Mouse (Mus musculus) hindbrain, embryonic 10.5 days (tissue): Measurements from ENCODE around the gene Nras. TPM values are rescaled to one million over a fixed set of nuclear protein-coding genes. Genes with fewer than 3 reads are reported as not detected.

Source experiments
- DNase-seq: peaks from one replicate; pipeline ENCODE4 v3.0.0-alpha.2; 2017; ENCODE audit warnings: low spot score
- H3K27ac ChIP-seq: fragments of 300-500 bp; sonication (generic); 2 replicates; pipeline ENCODE4 v1.5.1; 2016; ENCODE audit warnings: mild to moderate bottlenecking, moderate library complexity
- H3K27me3 ChIP-seq: fragments of 300-500 bp; sonication (generic); 2 replicates; pipeline ENCODE4 v1.6.1; 2016; ENCODE audit warnings: mild to moderate bottlenecking; ENCODE audit not compliant: poor library complexity, insufficient read depth, severe bottlenecking
- H3K36me3 ChIP-seq: fragments of 300-500 bp; sonication (generic); 2 replicates; pipeline ENCODE4 v1.6.1; 2016; ENCODE audit warnings: mild to moderate bottlenecking, moderate library complexity
- H3K4me1 ChIP-seq: fragments of 300-500 bp; sonication (generic); replicated peaks from 2 replicates; pipeline ENCODE4 v1.6.1; 2016; ENCODE audit warnings: mild to moderate bottlenecking
- H3K4me3 ChIP-seq: fragments of 300-500 bp; sonication (generic); 2 replicates; pipeline ENCODE4 v1.5.1; 2016; ENCODE audit warnings: mild to moderate bottlenecking, moderate library complexity
- H3K9me3 ChIP-seq: fragments of 300-500 bp; sonication (generic); 2 replicates; pipeline ENCODE4 v1.6.1; 2016; ENCODE audit warnings: mild to moderate bottlenecking, moderate library complexity
- WGBS: fragments of 180-500 bp; shearing (Covaris S2); methylation state at CpG from one replicate; pipeline ENCODE4 v1.1.7; 2016; 5-methylcytosine and 5-hydroxymethylcytosine counted together
- polyA plus RNA-seq: library from polyadenylated mRNA; unstranded; fragments of >200 nt; fragmentation: Nextera tagmentation; extraction: Ambion mirVana; gene quantifications from 2 replicates; pipeline ENCODE4 v1.2.1, GENCODE M21; 2016

The Nras gene
- polyA plus RNA-seq, 1 experiment from 2014 or later = 143 TPM

DNA sequence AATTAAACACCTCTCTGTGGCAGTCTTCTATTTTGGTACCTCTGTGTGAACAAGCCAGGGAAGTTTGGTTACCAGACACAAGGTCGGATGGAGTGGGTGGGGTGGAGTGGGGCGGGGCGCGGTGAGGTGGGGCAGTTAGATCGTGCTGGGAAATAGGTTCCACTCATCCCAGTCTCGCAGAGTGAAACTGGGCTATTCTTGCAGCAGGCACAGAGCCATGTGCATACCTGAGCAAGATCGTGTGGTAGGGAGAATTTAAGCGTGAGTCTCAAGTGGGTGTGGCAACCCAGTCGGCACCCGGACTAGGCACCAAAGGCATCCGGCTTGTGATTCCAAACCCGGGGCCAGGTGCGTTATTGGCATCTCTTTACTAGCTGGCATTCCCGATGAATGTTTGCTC is 43.8 kb downstream of the Nras start:
- Histone ChIP-seq H3K36me3 (no peaks in the 10 kb centered on the region), H3K4me3 (peak overlapping the region; percentile 75), H3K9me3 (no peaks in the 10 kb centered on the region), H3K27me3 (peaks cover 46% of the 10 kb centered on the region), H3K4me1 (peaks cover 16% of the 10 kb centered on the region), H3K27ac (peak overlapping the region; percentile 80; the same call in 1 of the 2 replicates)
- DNase-seq = no peak
- WGBS = 2% methylated on average over 14 of the region's 14 CpGs

GRCm38 (mm10) chr3:103102454-103103390 is 44.6 kb downstream of the Nras start, which contains the start of gene Dennd2c:
Gene Dennd2c, plus strand, starts transcription at chr3:103102604.
- Histone ChIP-seq H3K27me3 (peaks cover 46% of the 10 kb centered on the region), H3K36me3 (no peaks in the 10 kb centered on the region), H3K4me3 (peak within 1 kb of the TSS; percentile 75), H3K4me1 (peaks cover 16% of the 10 kb centered on the region), H3K27ac (peak within 1 kb of the TSS; percentile 80), H3K9me3 (no peaks in the 10 kb centered on the region)
- peak; percentile 91 for DNase-seq
- 1% methylated on average over 72 of the region's 72 CpGs for WGBS

DNA sequence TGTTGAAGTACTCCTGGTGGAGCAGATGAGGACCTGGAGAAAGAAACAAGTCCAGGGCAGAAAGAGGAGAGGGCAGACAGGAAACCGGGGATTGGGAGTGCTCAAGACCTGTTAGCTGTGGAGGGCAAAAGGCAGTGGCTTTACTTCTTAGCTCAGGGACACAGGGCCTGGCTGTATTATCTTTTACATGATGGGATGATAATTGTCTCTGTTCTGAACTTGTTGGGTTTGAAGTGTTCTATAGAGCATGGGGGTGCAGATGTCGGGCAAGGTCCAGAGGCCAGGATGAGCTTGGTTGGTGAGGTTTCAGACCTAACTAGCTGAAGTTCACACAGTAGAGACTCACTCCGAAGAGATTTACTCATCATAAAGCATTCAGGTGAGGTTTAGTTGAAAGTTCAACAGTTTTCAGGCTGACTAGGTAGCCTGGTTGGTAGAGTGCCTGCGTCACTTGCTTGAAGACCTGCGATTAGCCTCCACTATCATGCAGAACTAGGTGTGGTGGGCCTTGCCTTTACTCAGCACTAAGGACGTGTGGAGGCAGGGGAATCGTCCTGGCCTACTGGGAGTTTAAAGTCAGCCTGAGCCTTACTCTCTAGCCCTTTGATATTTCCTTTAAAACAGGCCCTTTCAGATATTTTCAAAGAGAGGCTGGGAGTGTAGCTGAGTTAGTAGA is 49.6 kb downstream of the Nras start:
- no peak overlapping the region for H3K27ac ChIP-seq
- DNase-seq = no peak
- peaks cover 25% of the 10 kb centered on the region for H3K27me3 ChIP-seq
- H3K9me3 ChIP-seq = no peaks in the 10 kb centered on the region
- no peak overlapping the region for H3K4me3 ChIP-seq
- 86% methylated on average over 7 of the region's 7 CpGs for WGBS
- no peaks in the 10 kb centered on the region for H3K36me3 ChIP-seq
- H3K4me1 ChIP-seq = peaks cover 5% of the 10 kb centered on the region

DNA sequence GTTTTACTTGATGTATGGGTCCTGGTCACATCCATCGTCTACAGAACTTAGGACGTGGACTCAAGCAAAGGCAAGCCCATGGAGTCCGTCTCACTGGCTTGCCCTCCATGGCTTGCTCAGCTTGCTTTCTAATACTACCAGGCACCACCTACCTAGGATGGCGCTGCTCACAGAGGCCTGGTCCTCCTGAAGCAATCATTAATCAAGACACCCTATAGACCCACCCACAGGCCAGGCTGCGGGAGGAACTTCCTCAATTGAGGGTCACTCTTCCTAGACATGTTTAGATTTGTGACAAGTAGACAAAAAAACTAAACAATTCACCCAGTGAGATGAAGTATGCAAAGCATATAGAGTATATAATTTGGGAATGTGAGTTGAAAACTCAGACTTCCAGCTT is 54.1 kb downstream of the Nras start:
- Histone ChIP-seq H3K27me3 (0 out of 2 replicates have a peak, but pooled peaks cover 2% of the 10 kb centered on the region), H3K9me3 (no peaks in the 10 kb centered on the region), H3K4me1 (no peaks in the 10 kb centered on the region), H3K36me3 (no peaks in the 10 kb centered on the region), H3K4me3 (no peak overlapping the region), H3K27ac (no peak overlapping the region)
- DNase-seq = no peak
- 81% methylated on average over 5 of the region's 5 CpGs for WGBS

Other genes starting within 250 kb of the Nras start
- not detected in 2 replicates for gene Sycp1, start 122.2 kb upstream of the Nras start, polyA plus RNA-seq
- not detected in 2 replicates for gene Nr1h5, start 94.2 kb upstream of the Nras start, polyA plus RNA-seq
- gene Sike1, start 62.6 kb upstream of the Nras start, polyA plus RNA-seq = 72.2 and 77.5 TPM in 2 replicates
- gene Csde1, start 37.9 kb upstream of the Nras start, polyA plus RNA-seq = 362 and 433 TPM in 2 replicates
- 0.08 TPM in 1 of 2 replicates, not detected in the other for gene Ampd1, start 15.7 kb downstream of the Nras start, polyA plus RNA-seq
- gene Dennd2c, start 44.3 kb downstream of the Nras start, polyA plus RNA-seq = 1.7 and 2.3 TPM in 2 replicates
- 215 and 226 TPM in 2 replicates for gene Bcas2, start 113.4 kb downstream of the Nras start, polyA plus RNA-seq
- 26.2 and 29.4 TPM in 2 replicates for gene Trim33, start 221.0 kb downstream of the Nras start, polyA plus RNA-seq